Mouse (Mus musculus): ENCODE data around the gene Fli1. TPM values are rescaled to one million over a fixed set of nuclear protein-coding genes. Genes with fewer than 3 reads are reported as not detected.

Fli1 gene
- total RNA-seq, 2 experiments from 2014 or later = 5.3 to 7.2 TPM

DNA sequence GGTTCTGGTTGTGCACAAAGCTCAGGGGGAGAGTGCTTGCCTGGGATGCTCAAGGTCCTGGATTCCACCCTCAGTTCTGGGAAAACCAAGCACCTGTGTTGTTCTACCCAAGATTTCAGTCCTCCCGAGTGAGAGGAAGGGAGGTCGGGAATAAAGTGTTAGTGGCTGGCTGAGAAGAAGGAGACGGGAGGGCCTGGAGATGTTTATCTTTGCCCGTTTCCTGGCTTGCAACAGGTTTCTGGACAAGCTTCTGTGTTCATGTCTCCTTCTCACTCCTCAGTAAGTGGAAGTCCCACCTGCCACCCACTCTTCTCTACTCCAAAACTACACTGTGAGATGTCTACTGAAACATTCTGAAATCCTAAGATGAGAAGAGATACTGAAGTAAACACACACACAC is 39.2 kb downstream of the Fli1 start:
- DNase-seq (ENCODE audit: low spot score) = no peak

DNA sequence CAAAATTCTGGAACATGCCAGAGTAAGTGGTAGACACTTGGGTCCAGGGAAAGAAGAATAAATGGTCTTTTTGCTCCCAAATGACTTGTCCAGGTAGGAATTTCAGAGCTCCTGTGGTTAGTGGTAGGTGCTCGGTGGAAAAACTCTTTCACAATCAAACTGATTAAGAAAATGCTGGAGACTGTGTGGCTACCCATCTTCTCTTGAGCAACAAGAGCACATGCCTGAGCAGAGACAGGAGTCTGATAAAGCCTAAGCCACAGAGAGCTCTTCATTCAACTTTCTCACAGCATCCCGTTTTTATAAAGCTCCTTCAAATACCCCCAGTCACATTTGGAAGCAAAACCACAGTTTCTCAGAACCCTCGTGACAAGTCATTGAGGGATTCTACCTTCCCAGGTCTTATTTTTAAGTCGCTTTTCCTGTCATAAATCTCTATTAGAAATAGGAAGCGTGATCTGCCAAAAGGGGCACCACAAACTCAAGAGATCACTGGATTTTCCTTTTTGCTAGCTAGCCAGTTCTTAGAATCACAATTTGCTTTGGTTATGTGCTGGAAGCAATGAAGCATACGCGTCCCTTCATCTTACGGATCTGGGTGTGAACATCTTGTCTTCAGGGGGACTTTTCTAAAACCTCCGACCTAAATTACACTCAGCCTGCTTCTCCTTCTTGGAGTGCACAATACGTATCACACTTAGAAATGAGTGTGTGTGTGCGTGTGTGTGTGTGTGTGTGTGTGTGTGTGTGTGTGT is 40.2 kb downstream of the Fli1 start:
- no peak for DNase-seq (ENCODE audit: low spot score)

DNA sequence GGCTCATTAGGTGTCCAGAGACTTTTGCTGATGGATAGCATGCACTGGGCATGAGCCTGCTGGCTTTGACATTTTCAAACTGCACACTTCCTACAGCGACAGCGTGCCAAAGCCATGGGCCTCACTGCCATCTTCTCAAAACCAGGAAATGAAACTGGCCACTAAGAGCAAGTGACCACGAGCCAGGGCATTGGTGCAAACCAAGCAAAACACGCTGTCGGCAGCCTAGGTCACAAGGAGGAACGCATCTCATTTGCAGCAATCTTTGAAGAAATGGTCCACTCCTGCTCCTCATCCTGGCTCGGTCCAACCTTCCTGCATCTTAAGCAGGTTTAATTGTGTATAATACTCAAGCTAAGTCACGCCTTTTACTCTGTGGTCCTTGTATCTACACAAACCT is 41.8 kb downstream of the Fli1 start:
- DNase-seq (ENCODE audit: low spot score) = no peak

DNA sequence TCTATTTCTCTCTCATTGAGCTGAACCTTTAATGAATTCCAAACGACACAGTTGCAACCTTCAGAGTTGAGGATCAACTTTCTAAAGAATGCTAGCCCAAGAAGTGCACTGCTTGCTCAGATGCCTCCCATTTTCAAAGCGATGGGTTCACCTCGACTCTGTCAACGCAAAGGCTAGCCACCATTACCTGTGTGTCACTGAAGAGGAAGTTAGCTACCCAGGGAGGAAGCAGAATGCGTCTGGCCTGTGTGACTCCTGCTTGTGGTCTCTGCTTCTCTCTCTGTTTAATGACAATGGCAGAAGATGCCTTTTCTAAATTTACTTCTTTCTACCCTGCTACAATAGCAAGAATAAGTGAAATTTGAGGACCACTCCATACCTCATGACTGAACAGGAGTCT is 42.6 kb downstream of the Fli1 start:
- DNase-seq (ENCODE audit: low spot score) = no peak

DNA sequence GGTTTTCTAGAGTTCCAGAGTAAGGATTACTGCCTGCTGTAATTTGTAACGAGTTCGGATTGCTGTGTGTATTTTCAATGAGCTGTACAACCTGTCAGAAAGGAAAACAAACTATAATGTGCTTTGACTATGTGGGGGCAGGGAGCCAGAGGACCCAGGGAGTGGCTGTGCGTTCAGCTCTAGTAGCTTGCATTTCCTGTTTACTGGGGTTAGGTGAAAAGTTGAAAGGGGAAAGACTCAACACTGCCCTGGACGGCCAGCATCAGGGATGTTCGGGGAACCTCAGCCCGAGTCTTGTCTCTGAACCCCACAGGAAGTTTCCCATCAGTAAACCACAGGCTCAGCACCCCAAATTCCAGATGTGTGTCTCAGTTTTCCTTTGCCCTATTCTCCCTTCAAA is 43.2 kb downstream of the Fli1 start:
- no peak for DNase-seq (ENCODE audit: low spot score)

DNA sequence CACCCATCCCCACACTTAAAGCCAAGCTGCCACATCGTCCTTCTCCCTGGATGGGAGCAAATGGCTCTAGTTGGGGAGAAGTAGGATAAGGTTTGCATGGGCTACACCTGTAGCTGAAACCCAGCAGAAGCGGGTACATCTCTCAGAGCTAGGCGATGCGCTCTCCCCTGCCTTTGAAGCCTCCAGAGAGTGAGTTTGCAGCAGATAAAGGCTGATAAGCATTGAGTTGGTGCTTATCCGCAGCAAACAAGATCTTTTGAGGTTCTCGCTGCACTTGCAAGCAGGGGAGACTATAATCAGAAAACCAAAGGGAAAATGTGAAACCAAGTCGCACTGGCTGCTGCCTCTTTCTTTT is 47.0 kb downstream of the Fli1 start:
- no peak for DNase-seq (ENCODE audit: low spot score)

DNA sequence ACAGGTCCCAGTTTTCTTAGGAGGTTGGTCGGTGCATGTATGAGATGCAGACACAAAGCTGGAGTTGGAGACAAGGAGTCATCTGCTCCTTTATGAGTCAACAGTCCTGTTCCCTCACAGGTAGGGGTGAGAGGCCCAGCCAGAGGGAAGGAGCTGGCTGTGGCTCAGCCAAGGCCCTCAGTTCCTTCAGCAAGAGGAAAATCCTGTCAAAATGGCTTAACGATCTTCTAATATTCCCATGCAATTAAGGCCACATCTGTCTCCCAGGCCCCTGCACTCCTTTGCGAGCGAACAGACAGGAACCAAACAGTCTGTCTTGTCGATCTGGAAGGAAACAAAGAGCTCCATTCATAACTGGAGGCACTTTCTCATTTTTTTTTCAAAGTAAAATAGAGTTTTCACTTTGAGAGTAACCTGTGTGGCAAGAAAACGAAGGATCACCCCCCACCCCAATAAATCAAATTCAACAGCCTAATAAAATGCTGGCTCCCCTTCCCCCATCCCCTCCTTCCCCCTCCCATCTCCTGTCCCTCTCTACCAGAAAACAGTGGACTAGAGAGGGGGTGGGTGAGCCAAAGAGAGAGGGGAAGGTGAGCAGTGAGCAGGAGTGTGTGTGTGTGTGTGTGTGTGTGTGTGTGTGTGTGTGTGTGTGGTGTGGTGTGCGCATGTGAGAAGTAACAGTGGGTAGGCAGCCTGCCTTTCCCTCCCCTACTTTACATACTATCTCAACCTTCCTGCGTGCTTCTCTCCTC is 47.6 kb downstream of the Fli1 start:
- no peak for DNase-seq (ENCODE audit: low spot score)

DNA sequence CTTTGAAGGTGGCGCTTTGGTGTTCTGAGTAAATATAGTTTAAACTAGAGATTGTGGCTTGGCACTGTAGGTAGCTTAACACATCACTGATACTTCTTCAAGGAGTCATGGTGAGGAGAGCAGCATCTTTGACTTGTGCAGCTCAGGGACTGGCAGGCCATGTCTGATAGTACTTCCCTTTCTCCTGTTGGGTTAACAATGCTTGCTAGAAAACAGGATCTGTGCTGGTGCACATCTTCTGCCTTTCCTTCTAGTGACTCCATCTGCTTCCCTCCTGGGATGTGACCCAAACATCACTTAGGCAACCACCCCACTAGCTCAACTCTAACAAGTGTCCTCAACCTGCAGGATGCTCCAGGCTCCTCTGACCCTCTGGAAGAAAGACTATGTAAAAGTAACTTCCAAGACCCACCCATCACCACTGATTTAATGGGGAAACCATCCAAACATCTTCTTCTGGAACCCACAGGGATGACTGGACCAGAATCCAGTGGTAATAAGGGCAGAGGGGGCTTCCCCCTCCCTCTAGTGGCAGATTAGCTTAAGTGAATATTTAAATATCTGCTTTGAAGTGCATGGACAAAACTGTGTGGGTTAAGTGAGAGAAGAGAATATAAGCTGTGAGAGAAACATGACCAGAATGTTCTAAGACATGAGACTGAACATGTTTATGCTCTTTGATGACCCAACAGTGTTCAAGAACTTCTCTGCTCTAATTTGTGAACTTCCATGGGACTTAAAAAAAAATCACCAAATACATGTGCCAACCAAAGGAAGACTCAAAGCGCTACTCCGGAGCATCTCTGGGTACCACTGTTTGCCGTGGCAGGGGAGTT is 48.9 kb downstream of the Fli1 start:
- DNase-seq (ENCODE audit: low spot score) = no peak

DNA sequence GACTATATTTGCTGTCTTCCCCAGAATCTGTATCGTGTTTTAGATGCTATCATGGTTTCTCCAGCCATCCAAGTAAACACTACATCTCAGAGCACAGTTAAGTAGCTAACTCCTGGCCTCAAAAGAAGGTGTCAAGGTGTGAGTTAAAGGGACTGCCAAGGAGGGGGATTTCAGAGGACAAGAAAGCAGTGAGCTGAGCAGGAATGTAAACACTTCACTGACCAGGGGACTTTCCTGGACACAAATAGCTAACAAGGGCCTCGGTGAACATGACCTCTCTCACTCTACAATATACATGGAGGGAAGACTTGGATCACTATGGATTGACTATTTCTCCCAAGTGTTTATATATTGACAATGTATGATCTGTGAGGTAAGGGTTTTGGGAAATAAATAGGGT is 49.9 kb downstream of the Fli1 start:
- DNase-seq (ENCODE audit: low spot score) = no peak

DNA sequence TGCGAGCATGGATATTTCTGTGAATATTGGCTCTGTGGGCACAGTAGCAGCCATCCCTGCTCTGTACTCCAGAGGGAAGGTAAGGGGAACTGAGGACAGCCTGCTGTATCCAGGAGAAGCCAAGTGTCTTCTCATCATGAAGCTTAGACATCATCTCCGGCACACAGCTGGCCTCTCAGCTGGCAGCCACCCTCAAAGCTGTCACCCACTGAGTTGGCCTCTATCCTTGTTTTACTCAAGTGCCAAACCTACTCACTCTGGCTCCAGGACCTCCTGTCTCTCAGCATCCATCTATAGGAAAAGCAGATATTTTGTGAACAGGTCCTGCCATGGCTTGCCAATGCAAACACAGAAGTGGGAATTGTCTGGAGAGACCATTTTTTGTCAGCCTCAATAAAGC is 51.2 kb downstream of the Fli1 start:
- no peak for DNase-seq (ENCODE audit: low spot score)

DNA sequence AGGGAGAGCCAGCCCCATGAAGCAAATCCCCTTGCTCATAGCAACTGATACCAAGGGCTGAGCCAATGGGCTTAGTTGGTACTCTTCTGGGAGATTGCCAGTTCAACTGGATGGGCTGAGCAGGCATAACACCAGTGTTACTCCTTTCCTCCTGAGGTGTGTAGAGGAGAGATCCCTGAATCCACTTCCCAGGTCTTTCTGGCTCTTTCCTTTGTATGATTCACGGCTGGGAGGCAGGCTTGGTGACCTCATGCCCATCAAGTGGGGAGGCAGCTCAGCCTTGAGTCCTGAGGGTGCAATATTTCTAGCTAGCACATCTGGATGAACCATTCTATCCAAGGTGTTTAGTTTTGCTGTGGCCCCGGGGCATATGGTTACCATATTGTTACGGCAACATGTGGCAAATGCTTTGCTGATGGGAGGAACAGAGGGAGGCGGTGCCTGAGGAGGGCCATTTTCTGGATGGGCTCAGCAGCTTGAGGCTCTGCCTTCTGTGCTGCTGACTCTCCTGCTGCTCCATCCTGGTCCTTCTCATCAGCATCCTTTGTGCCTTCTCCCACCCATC is 52.8 kb downstream of the Fli1 start:
- DNase-seq (ENCODE audit: low spot score) = no peak

DNA sequence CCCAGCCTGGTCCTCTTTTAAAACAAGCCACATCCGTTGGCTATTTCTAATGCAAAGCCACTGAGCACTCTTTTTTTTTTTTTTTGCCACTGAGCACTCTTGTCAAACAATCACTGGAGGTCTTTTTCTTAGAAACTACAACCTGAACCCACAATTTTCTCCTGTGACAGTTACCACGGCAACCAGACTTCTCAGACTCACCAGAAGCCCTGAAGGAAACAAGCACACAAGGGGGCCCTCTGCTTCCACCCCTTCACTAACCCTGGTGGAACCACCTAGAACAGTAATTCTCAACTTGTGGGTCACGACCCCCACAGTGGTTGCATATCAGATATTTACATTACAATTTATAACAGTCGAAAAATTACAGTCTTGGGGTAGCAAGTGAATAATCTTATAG is 53.3 kb downstream of the Fli1 start:
- no peak for DNase-seq (ENCODE audit: low spot score)

DNA sequence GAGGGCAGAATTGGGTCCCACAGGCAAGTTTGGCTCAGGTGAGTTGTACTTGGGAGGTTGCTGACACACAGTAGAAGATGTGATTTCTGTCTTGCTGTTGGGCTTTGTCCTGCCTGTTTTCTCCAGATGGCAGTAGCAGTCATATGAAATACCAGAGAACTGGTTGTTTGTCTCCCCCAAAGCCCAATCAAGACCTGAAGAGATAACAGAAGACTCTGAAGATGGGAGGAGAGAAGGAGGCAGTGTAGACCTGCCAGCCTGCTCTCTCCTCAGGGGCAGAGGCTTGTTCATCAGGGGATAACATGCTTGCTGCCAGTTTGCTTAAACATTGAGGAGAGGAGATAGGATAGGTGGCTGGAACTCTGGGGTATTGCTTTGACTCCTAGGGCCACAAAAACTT is 54.0 kb downstream of the Fli1 start:
- DNase-seq (ENCODE audit: low spot score) = no peak

DNA sequence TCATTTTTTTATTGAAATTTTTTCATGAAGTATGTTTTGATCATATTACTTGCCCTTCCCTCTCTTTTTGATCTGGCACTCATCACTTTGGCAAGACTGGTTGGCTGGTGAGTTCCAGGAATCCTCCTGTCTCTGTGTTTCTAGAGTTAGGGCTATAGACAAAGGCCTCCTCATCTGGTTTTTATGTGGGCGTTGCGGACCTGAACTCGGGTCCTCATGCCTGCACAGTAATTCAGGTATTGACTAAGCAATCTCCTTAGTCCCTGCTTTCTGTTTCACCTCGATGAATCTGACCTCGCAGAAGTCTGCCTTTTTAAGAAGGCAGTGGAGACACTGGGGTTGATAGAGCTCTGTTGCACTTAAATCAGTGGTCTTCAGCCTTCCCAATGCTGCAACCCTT is 54.8 kb downstream of the Fli1 start:
- DNase-seq (ENCODE audit: low spot score) = no peak

DNA sequence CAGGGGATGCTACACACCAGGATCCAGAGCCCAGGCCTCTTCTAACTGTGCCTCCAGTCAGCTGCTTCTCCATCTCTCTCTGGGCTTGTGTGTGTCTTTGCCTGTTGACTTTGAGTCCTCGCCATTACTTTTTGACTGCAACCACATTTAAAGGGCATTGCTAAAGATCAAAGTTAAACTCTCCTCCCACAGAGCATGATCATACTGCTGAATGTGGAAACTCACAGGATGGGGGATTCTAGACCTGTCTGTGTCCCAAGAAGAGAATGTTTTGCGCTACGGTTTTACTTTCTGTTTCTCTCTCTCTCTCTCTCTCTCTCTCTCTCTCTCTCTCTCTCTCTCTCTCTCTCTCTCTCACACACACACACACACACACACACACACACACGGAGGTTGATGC is 55.3 kb downstream of the Fli1 start:
- no peak for DNase-seq (ENCODE audit: low spot score)

DNA sequence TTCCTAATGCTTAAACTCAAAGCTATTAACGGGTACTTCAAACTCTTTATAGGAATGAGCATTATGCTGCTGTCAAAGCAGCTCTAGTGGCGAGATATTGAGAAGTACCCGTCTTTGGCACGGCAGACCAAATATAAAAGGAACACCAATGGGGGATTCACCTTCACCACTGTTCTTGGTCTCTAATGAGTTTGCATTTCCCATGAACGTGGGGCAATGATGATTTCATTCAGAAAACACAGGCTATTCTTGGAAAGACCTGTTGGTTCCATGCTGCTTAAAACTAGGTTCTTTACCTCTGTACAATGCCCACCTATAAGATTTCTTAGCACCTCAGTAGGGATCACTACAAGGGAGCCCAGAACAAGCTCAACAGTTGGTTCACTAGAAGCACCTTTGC is 62.2 kb downstream of the Fli1 start:
- DNase-seq (ENCODE audit: low spot score) = no peak

DNA sequence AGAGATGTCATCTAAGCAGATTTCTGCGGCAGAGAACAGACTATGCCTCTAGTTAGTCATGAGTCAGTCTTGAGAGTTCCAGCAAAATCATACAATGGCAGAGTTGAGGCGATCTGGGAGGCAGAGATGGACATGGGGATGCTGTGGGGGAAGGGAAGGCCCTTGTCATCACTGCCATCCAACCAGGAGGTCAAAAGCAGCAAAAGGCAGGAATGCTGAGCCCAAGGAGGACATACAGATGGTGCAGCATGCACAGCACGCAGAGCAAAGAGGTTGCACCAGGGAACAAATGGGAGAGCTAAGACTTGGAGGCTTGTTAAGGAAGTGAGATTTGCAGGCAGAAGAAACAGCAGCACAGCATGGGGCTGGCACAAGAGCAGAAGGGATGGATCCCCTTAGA is 63.9 kb downstream of the Fli1 start:
- no peak for DNase-seq (ENCODE audit: low spot score)

DNA sequence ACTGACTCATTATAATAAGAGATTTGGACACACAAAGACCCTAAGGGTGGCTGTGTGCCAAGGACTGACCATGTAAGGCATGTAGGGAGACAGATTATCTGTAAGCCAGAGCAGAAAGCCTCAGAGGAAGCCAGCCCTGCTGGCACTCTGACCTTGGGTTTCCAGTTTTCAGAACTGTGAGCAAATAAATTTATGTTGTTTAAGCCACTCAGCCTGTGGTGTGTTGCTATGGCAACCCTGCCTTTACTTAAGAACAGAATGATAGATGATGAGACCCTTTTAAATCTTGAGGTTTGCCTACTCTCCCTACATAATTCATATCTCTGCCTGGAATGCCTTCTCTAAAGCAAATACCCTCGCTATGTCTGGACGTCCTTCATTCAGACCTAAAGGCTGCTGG is 64.6 kb downstream of the Fli1 start:
- DNase-seq (ENCODE audit: low spot score) = no peak

DNA sequence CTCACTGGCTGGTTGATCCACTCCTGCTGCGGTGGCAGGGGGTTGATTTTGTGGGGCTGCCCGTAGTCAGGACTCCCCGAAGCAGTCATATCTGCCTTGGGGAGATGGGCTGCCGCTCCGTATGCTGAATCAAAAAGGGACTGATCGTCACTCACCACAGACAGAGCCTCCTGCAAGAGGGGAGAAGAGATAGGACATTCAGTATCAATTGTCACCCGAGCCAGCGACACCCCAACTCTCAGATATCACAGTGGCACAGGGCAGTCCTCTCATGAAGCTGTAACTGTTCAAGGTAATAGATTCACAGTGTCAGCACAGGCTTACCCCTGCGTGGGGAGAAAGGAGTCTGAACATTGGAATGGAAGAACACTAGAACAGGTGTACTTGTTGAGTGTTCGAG is 66.1 kb downstream of the Fli1 start:
- no peak for DNase-seq (ENCODE audit: low spot score)

DNA sequence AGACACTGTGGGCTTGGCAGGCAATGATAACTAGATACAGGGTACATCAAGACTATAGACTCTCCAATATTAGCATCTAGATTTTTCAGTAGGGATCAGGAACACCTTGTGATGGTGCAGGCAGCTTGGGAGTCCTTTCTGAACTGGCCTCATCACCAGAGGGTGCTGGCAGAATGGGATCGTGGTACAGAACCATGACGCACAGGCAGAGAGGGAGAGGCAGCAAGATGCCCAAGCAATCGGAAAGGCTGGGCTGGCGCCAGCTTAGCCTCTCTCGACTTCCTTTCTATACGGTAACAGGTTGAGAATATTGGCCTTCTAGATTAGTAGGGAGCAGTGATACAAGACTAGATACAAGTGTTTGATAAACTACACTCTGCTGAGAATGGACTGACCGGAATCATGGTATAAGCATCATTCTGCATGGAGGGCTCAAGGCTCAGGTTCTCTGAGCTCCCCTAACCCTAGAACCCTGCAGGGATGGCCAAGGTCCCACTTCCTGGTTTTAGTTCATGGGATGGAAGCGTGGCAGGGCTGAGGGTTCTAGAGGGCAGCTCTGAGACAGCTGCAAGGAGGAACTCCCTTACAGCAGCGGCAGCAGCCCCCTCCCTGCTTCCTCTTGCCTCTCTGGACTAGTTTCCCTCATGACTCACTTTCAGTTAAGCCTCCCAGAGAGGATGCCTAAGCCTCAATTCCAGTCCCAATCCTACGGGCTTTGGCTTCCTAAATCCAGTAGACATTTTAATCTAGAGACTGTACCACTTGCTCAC is 67.9 kb downstream of the Fli1 start:
- DNase-seq (ENCODE audit: low spot score) = no peak

DNA sequence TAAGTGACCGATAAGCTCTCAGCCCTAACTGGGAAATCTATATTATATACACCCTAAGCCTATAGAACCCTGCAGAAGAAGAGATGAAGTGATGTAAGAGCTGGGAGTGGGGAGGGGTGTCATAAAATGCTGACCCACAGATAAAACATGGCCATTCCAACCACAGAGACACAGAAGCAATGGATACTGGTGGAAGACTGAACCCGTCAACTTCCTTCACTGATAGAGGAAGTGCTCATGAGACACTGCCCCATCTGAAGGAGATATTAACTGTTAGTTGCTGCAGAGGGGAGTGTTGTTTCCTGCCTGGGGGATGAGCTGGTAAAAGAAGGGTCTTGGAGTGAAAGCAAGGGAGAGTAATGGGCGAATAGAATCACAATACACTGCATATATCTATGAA is 70.3 kb downstream of the Fli1 start:
- DNase-seq (ENCODE audit: low spot score) = no peak

Data from gastrocnemius, adult 18-20 months (tissue).